Mouse (Mus musculus) cerebellum, adult 2 months (tissue): Measurements from ENCODE around the gene Adgre1. TPM values are rescaled to one million over a fixed set of nuclear protein-coding genes. Genes with fewer than 3 reads are reported as not detected.

Experiments used
- DNase-seq, 2 experiments: peaks; one replicate each; pipeline ENCODE4 v3.0.0; 2021
- H3K27ac ChIP-seq: fragments of 200-500 bp; 2 replicates; pipeline ENCODE4 v1.5.1; 2012; ENCODE audit warnings: low read length, control low read depth, inconsistent platforms; ENCODE audit not compliant: insufficient read depth
- H3K27me3 ChIP-seq: fragments of 200-500 bp; 2 replicates; pipeline ENCODE4 v1.6.1; 2012; ENCODE audit warnings: inconsistent platforms, mild to moderate bottlenecking, low read length, moderate library complexity; ENCODE audit not compliant: control insufficient read depth, insufficient read depth
- H3K4me1 ChIP-seq: fragments of 200-500 bp; 2 replicates; pipeline ENCODE4 v1.6.1; 2011; ENCODE audit warnings: low read length; ENCODE audit not compliant: control insufficient read depth, insufficient read depth
- H3K4me3 ChIP-seq: fragments of 200-500 bp; replicated peaks from 2 replicates; pipeline ENCODE3; 2011; ENCODE audit warnings: mild to moderate bottlenecking, low read depth, low read length, control low read depth; ENCODE audit not compliant: insufficient read depth
- CTCF ChIP-seq: fragments of 200-500 bp; IDR thresholded peaks from 2 replicates; pipeline ENCODE4 v1.5.1; 2011; ENCODE audit warnings: low read depth, mild to moderate bottlenecking, control low read depth, low read length, moderate library complexity, borderline replicate concordance; ENCODE audit not compliant: insufficient read depth
- POLR2A ChIP-seq: fragments of 200-500 bp; IDR thresholded peaks from 2 replicates; pipeline ENCODE4 v1.6.1; 2011; ENCODE audit warnings: low read length, control low read depth, borderline replicate concordance; ENCODE audit not compliant: insufficient read depth
- WGBS: fragments of 180-500 bp; shearing (Covaris S2); methylation state at CpG from one replicate; pipeline ENCODE4 v1.1.7; 2018; 5-methylcytosine and 5-hydroxymethylcytosine counted together
- polyA plus RNA-seq: library from polyadenylated mRNA; depleted of rRNA; stranded (reverse); fragments of >200 nt; gene quantifications from 2 replicates; pipeline ENCODE4 v1.2.3, GENCODE M21; 2012; rRNA removed

Gene Adgre1
- polyA plus RNA-seq, 1 experiment: 1.0 TPM

DNA sequence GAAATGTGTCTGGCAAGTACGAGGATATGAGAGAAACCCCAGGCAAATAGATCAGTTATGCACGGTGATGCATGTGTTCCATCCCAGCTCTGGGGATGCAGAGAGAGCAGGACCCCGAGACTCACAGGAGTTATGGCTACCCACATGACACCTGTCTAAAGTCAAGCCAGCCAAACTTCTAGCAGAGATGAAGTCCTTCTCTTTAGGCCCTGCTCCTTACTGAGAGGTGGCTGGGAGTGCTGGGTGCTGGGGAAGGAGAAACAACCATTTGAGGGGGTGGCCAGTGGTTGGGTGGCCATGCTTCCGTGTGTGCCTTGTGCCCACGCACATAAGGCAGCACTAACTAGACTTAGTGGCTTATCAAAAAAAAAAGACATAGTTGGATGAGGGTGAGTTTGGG lies 8.3 kb upstream of the Adgre1 start:
- no peak overlapping the region for H3K27ac ChIP-seq
- H3K4me3 ChIP-seq: no peak overlapping the region
- DNase-seq: no peak
- no peak for TF ChIP-seq POLR2A
- TF ChIP-seq CTCF: no peak
- H3K27me3 ChIP-seq: no peaks in the 10 kb centered on the region
- WGBS: 84% methylated on average over 5 of the region's 5 CpGs
- no peaks in the 10 kb centered on the region for H3K4me1 ChIP-seq

- Histone ChIP-seq H3K4me3 (no peak overlapping the region), H3K4me1 (no peaks in the 10 kb centered on the region), H3K27me3 (no peaks in the 10 kb centered on the region), H3K27ac (no peak overlapping the region)
- WGBS: 68% methylated on average over 9 of the region's 9 CpGs
- no peak for TF ChIP-seq CTCF
- TF ChIP-seq POLR2A: no peak
- DNase-seq: no peak
Measured at GRCm38 (mm10) chr17:57351107-57351506, 7.4 kb upstream of the Adgre1 start.

DNA sequence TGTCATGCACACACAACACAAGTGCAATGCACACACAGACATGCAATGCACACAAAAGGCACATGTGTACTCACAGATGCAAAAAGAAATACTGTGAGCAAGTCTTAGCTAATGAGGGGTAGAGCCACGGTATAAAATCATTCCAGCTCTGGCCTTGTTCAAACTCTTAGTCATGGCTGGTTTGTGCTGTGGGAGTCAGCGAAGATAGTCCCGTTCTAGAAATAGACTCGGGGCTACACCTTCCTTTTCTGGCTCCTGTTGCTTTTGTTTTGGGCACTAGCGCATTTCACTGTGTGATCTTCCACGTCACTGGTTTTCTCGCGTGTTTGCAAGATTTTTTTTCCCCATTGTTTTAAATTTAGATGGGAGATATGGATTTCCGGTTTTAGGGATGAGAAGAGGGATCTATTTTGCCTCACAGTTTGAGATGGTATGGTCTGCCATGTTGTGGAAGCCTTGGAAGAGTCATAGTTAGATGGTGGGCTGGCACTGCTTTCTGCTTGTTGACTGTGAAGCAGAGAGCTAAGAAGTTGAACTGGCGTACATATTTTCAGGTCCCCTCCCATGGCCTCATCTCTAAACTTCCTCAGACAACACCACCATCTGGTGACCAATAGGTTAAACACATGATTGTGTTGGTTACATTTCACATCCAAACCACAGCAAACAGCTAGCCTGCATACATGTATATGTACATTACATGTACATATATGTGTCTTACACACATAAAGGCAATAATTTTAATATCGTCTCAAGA lies 1.2 kb downstream of the Adgre1 start:
- Histone ChIP-seq H3K27ac (no peak overlapping the region), H3K4me1 (no peaks in the 10 kb centered on the region), H3K4me3 (no peak overlapping the region), H3K27me3 (no peaks in the 10 kb centered on the region)
- 80% methylated on average over 11 of the region's 11 CpGs for WGBS
- no peak for DNase-seq
- TF ChIP-seq CTCF: no peak
- TF ChIP-seq POLR2A: no peak

Other genes with a start within 250 kb of the Adgre1 start
- 11.7 and 12.5 TPM in 2 replicates for gene Cd70, start 208.9 kb upstream of the Adgre1 start, polyA plus RNA-seq
- gene Tnfsf14, start 164.5 kb upstream of the Adgre1 start, polyA plus RNA-seq: not detected in 2 replicates
- 1.1 and 1.3 TPM in 2 replicates for gene C3, start 130.6 kb upstream of the Adgre1 start, polyA plus RNA-seq
- 44.0 and 46.9 TPM in 2 replicates for gene Gpr108, start 110.2 kb upstream of the Adgre1 start, polyA plus RNA-seq
- 8.5 and 10.1 TPM in 2 replicates for gene Trip10, start 109.2 kb upstream of the Adgre1 start, polyA plus RNA-seq
- 1.2 and 1.5 TPM in 2 replicates for gene Vav1, start 79.6 kb upstream of the Adgre1 start, polyA plus RNA-seq
- gene Vmn2r120, start 186.8 kb downstream of the Adgre1 start, polyA plus RNA-seq: not detected in 2 replicates